Mouse (Mus musculus): ENCODE measurements around the gene Greb1. TPM values are rescaled to one million over a fixed set of nuclear protein-coding genes. Genes with fewer than 3 reads are reported as not detected.

Gene Greb1
- polyA plus RNA-seq (2015; fragmentation: Nextera tagmentation; extraction: Ambion mirVana): 0.56 and 0.72 TPM in 2 replicates

DNA sequence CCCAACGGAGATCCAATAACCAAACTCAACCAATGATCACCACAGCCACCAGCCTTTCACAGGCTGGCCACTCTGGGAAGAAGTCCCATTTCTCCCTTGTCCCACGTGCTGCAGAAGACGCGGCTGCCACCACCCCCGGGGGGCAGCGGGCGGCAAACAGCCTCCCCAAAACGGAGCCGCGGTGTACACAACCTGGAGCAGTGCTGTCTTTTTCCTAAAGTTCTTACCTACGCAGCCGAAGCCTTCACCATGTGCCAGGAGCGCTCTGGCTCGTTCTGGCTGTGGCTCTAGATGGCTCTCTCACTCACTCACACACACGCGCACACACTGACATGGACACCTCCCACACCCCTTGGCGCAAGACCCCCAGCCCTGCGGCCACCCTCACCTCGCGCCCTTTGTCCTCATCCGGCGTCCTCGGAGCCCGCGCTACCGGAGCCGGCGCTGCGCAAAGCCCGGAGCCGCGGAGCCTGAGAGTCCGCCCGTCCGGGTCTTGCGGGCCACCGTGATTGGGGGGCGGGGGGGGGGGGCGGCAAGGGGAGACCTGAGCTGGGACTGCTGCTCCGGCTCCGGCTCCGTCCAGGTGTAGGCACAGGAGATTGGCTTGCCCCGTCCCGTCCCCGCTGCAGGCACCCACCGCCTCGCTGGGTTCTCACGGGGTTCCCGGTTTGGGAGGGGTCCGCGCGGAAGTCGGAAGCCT is at the start of gene Greb1:
Gene Greb1 (minus strand): TSS at position 628 of the 700 bp plus-strand sequence.
- Histone ChIP-seq H3K36me3 (ENCODE audit: control insufficient read depth, insufficient read depth) (no peaks in the 10 kb centered on the region), H3K9me3 (ENCODE audit: control insufficient read depth, low read length) (no peaks in the 10 kb centered on the region), H3K27me3 (replicated peaks; ENCODE audit: control insufficient read depth, insufficient read depth, low read length) (peaks cover 6% of the 10 kb centered on the region; the same call in 1 of the 2 replicates), H3K27ac (ENCODE audit: low read length) (no peak within 1 kb of the TSS), H3K4me2 (ENCODE audit: low read length) (peak within 1 kb of the TSS; percentile 71), H3K4me3 (replicated peaks; ENCODE audit: low read length) (peak within 1 kb of the TSS; percentile 46), H3K4me1 (replicated peaks; ENCODE audit: control insufficient read depth, insufficient read depth, low read length) (peaks cover 11% of the 10 kb centered on the region), H3K9ac (replicated peaks; ENCODE audit: low read depth, low read length) (peak within 1 kb of the TSS; percentile 41)
- under 1% methylated on average over 47 of the region's 53 CpGs for WGBS
- peak; percentile 62 for ATAC-seq

DNA sequence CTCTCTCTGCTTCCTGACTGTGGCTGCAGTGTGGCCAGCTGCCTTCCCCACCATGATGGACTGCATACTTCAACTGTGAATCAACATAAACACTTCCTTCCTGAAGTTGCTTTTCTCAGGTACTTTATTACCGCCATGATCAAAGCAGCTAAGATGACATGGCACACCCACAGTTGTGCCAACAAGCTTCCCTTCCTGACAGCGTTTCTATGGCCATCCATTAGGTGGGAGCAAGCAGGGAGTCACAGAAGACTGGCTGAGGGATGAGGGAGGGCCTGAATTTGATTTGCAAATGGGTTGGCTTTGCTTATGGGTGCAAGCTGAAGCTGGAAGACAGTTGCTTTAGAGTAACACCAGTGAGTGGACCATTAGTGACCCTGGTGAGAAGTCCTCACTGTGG is 49.1 kb upstream of the Greb1 start:
- Histone ChIP-seq H3K9ac (replicated peaks; ENCODE audit: low read depth, low read length) (no peak overlapping the region), H3K27ac (ENCODE audit: low read length) (no peak overlapping the region), H3K9me3 (ENCODE audit: control insufficient read depth, low read length) (no peaks in the 10 kb centered on the region), H3K36me3 (ENCODE audit: control insufficient read depth, insufficient read depth) (no peaks in the 10 kb centered on the region), H3K27me3 (replicated peaks; ENCODE audit: control insufficient read depth, insufficient read depth, low read length) (no peaks in the 10 kb centered on the region), H3K4me2 (ENCODE audit: low read length) (no peak overlapping the region), H3K4me1 (replicated peaks; ENCODE audit: control insufficient read depth, insufficient read depth, low read length) (no peaks in the 10 kb centered on the region), H3K4me3 (replicated peaks; ENCODE audit: low read length) (no peak overlapping the region)
- no peak for ATAC-seq
- WGBS: 71% methylated on average over 2 of the region's 2 CpGs

DNA sequence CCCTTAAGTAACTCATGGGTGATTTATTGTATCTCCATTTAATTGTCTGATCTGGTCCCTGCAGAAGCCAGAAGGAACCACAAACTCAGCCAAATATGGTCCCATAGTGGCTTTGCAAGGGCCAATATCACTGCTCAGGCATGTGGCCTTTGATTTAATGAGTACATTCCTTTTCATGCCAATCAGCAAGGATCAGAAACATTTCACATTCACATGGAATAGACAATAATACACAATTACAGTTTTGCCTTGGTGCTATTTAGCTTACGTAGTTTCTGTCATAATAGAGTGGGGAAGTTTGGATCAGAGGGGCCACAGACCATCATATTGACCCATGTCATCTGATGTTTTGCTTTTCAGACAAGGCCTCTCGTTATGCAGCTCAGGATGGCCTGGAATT is 47.8 kb upstream of the Greb1 start:
- WGBS: 71% methylated on average over 2 of the region's 2 CpGs
- H3K27ac ChIP-seq (ENCODE audit: low read length): no peak overlapping the region

DNA sequence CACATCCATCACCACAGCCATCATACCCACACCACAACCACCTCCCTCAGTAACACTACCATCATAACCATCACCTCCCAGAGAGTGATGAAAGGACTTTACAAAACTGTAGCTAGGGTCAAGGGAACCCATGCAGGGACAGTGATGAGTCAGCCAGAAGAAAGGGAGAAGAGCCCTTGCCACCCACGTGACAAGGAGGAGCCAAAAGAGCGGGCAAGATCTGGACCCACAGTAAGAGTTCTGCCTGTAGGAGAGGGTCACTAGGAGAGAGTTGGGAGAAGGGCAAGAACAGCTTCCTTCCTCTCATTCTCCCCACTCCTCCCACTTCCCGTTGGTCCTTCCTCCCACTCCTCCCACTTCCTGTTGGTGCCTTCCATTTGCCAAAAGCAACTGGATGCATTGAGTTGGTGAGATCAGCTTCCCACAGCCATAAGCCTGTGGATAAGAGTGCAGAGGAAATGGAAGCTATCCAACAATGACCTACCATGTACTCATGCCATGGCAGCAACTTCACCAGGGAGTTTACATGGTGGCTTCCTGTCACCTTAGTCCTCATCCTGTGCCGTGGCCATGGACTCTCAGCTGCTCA is 46.6 kb upstream of the Greb1 start:
- H3K4me1 ChIP-seq (replicated peaks; ENCODE audit: control insufficient read depth, insufficient read depth, low read length): no peaks in the 10 kb centered on the region
- no peaks in the 10 kb centered on the region for H3K27me3 ChIP-seq (replicated peaks; ENCODE audit: control insufficient read depth, insufficient read depth, low read length)
- WGBS: 93% methylated on average over 4 of the region's 4 CpGs
- H3K4me2 ChIP-seq (ENCODE audit: low read length): no peak overlapping the region
- H3K4me3 ChIP-seq (replicated peaks; ENCODE audit: low read length): no peak overlapping the region
- H3K9me3 ChIP-seq (ENCODE audit: control insufficient read depth, low read length): no peaks in the 10 kb centered on the region
- ATAC-seq: no peak
- no peak overlapping the region for H3K9ac ChIP-seq (replicated peaks; ENCODE audit: low read depth, low read length)
- no peaks in the 10 kb centered on the region for H3K36me3 ChIP-seq (ENCODE audit: control insufficient read depth, insufficient read depth)
- H3K27ac ChIP-seq (ENCODE audit: low read length): no peak overlapping the region

More for the DNA sequence above, 47.8 kb upstream of the Greb1 start:
- ATAC-seq: no peak
- H3K4me2 ChIP-seq (ENCODE audit: low read length): no peak overlapping the region
- no peak overlapping the region for H3K9ac ChIP-seq (replicated peaks; ENCODE audit: low read depth, low read length)
- no peaks in the 10 kb centered on the region for H3K36me3 ChIP-seq (ENCODE audit: control insufficient read depth, insufficient read depth)
- H3K4me1 ChIP-seq (replicated peaks; ENCODE audit: control insufficient read depth, insufficient read depth, low read length): no peaks in the 10 kb centered on the region
- no peaks in the 10 kb centered on the region for H3K9me3 ChIP-seq (ENCODE audit: control insufficient read depth, low read length)
- H3K27me3 ChIP-seq (replicated peaks; ENCODE audit: control insufficient read depth, insufficient read depth, low read length): no peaks in the 10 kb centered on the region
- H3K4me3 ChIP-seq (replicated peaks; ENCODE audit: low read length): no peak overlapping the region

DNA sequence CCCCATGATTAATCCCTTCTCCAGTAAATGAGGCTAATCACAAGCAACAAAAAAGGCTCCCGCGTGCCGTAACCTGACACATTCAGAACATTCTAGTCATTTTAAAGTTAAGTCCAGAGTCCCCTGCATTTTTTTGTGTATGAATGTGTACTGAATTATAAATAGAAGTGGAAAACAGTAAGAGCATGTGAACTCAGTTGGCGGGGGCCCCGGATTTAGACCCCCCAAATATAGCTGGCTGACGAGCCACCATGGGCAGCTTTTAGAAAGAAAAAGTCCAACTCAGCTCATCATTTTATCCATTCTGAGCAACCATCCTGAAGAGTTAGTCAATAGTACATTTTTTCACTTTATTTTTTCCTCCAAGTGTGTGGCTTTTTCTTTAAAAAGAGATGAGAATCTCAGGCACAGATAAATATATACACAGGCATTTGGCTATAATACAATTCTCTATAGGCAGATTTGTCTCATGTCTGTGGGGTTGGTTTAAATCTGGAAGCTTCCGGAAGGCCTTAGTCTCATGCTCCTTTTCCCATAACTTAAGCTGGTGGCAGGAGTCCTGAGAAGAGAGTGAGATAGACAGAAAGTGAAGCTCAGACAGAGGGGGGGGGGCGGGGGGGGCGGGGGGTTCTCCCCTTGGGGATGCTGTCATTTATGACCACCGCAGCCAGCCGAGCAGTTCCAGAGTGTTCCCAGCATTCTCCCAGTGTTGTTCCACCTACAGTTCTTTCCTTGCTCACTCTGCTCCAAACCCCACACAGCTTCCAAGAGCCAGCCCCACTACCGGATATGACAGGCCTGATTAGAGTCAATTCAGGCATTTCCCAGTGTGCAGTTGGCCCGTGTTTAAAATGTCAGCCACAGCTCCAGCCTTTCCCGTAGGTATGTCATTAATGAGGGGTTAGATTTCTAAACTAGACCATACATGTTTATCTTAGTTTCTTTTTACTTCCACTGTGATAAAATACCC is 44.2 kb upstream of the Greb1 start:
- no peak for ATAC-seq
- no peak overlapping the region for H3K27ac ChIP-seq (ENCODE audit: low read length)
- H3K9me3 ChIP-seq (ENCODE audit: control insufficient read depth, low read length): no peaks in the 10 kb centered on the region
- H3K36me3 ChIP-seq (ENCODE audit: control insufficient read depth, insufficient read depth): no peaks in the 10 kb centered on the region
- H3K9ac ChIP-seq (replicated peaks; ENCODE audit: low read depth, low read length): no peak overlapping the region
- no peaks in the 10 kb centered on the region for H3K4me1 ChIP-seq (replicated peaks; ENCODE audit: control insufficient read depth, insufficient read depth, low read length)
- H3K27me3 ChIP-seq (replicated peaks; ENCODE audit: control insufficient read depth, insufficient read depth, low read length): no peaks in the 10 kb centered on the region
- H3K4me3 ChIP-seq (replicated peaks; ENCODE audit: low read length): no peak overlapping the region
- 46% methylated on average over 14 of the region's 14 CpGs for WGBS
- no peak overlapping the region for H3K4me2 ChIP-seq (ENCODE audit: low read length)

DNA sequence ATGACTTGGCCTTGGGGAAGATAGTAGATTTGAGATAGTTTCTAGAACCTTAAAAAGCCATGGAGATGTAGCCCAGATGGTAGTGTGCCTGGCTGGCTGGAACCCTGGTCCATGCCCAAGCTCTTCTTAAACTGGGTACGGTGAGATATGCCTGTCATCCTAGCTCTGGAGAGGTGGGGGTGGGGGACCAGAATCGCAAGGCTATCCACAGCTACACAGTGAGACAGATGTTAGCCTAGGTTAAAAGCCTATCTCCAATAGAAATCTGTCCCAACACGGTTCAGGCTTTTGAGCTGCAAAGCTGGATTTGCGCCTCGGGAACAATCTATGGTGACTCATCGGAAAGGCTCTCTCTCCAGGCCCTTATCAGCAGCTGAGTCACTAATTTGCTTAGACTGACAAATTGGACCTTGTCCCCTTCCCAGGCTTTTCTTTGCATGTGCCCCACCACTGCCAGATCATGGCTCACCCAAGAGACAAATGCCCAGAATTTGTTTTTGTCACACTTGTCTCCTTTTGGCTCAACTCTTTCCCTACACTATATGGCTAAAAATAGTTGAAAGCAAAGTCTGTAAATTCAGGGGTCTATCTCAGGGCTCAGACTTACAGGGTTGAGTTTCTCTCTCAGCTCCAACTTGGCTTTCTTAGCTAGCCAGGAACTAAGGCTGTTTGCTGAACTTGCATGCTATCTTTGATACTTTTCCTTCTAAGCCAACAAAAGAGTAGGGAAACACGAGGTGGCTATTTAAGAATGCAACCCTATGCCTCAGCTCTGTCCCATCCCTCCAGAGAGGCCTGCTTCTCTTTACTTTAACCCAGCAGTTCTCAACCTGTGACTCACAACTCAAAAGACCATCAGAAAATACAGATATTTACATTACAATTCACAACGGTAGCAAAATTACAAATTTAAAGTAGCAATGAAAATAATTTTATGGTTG is 40.4 kb upstream of the Greb1 start:
- Histone ChIP-seq H3K27me3 (replicated peaks; ENCODE audit: control insufficient read depth, insufficient read depth, low read length) (no peaks in the 10 kb centered on the region), H3K9ac (replicated peaks; ENCODE audit: low read depth, low read length) (no peak overlapping the region), H3K27ac (ENCODE audit: low read length) (no peak overlapping the region), H3K4me2 (ENCODE audit: low read length) (no peak overlapping the region), H3K4me1 (replicated peaks; ENCODE audit: control insufficient read depth, insufficient read depth, low read length) (no peaks in the 10 kb centered on the region), H3K4me3 (replicated peaks; ENCODE audit: low read length) (no peak overlapping the region), H3K9me3 (ENCODE audit: control insufficient read depth, low read length) (no peaks in the 10 kb centered on the region), H3K36me3 (ENCODE audit: control insufficient read depth, insufficient read depth) (no peaks in the 10 kb centered on the region)
- WGBS: 77% methylated on average over 8 of the region's 8 CpGs
- no peak for ATAC-seq

DNA sequence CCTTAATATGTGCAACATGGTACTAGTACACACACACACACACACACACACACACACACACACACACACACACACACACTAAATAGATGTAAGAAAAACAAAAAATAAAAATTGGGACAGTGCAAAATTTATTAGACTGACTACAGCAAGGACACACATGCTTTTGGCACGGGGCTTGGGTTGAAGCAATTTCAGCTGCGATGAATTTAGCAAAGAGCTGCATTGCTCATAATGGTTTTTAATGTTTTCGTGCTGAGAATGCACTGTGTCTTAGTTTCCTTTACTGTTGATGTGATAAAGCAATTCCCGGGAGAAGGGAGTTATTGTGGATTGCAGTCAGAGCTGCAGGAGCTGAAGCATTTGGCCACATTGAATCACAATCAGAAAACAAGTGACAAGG is 37.1 kb upstream of the Greb1 start:
- H3K4me3 ChIP-seq (replicated peaks; ENCODE audit: low read length): no peak overlapping the region
- H3K27ac ChIP-seq (ENCODE audit: low read length): no peak overlapping the region
- no peaks in the 10 kb centered on the region for H3K9me3 ChIP-seq (ENCODE audit: control insufficient read depth, low read length)
- no peaks in the 10 kb centered on the region for H3K4me1 ChIP-seq (replicated peaks; ENCODE audit: control insufficient read depth, insufficient read depth, low read length)
- WGBS: 94% methylated on average over 4 of the region's 4 CpGs
- no peak overlapping the region for H3K9ac ChIP-seq (replicated peaks; ENCODE audit: low read depth, low read length)
- no peak for ATAC-seq
- no peaks in the 10 kb centered on the region for H3K27me3 ChIP-seq (replicated peaks; ENCODE audit: control insufficient read depth, insufficient read depth, low read length)
- no peaks in the 10 kb centered on the region for H3K36me3 ChIP-seq (ENCODE audit: control insufficient read depth, insufficient read depth)
- no peak overlapping the region for H3K4me2 ChIP-seq (ENCODE audit: low read length)

DNA sequence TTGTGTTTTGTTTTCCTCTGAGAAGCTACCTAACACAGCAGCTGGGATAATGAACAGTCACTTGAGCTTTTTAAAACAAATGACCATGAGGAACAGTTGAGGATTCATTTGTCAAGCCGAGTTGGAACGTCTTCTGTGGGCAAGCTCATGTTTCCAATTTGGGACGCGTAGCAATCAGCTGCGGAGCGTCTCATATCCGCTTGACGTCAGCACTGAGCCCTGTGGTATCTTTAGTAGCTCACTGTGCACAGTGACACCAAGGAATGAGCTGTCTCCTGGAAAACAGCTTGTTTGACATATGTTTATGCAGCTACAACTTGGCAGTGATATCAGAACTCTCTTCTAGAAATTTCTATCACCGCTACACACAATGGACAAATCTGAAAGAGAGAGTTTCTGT is 35.5 kb upstream of the Greb1 start:
- H3K27ac ChIP-seq (ENCODE audit: low read length): no peak overlapping the region
- H3K4me1 ChIP-seq (replicated peaks; ENCODE audit: control insufficient read depth, insufficient read depth, low read length): no peaks in the 10 kb centered on the region
- H3K4me3 ChIP-seq (replicated peaks; ENCODE audit: low read length): no peak overlapping the region
- H3K9ac ChIP-seq (replicated peaks; ENCODE audit: low read depth, low read length): no peak overlapping the region
- H3K4me2 ChIP-seq (ENCODE audit: low read length): no peak overlapping the region
- peak; percentile 92 for ATAC-seq
- no peaks in the 10 kb centered on the region for H3K9me3 ChIP-seq (ENCODE audit: control insufficient read depth, low read length)
- no peaks in the 10 kb centered on the region for H3K36me3 ChIP-seq (ENCODE audit: control insufficient read depth, insufficient read depth)
- 57% methylated on average over 9 of the region's 9 CpGs for WGBS
- no peaks in the 10 kb centered on the region for H3K27me3 ChIP-seq (replicated peaks; ENCODE audit: control insufficient read depth, insufficient read depth, low read length)

Data from forebrain, embryonic 16.5 days (tissue).